Mouse (Mus musculus): ENCODE data around the gene Susd1. TPM values are rescaled to one million over a fixed set of nuclear protein-coding genes. Genes with fewer than 3 reads are reported as not detected.

Gene Susd1
- polyA plus RNA-seq, 1 experiment from 2014 or later: 0.70 TPM

DNA sequence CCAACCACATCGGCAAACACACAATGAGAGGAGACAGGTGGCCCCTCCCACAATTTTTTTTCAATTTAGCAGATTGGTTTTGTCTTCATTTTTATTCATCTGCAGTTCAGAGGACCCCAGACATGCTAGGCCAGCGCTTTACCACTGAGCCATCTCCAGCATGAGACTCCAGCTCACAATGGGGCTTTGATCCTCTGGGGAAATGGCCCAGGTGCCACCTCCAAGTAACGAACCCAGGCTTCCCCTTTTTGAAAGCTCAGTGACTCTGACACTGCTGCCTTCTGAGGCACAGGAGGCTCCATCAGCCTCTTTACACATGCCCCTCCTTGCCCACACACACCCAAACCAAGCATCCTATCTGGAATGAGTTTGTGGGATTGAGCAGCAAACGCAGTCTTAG lies 5.7 kb upstream of the Susd1 start:
- H3K4me3 ChIP-seq (ENCODE audit: low read depth, low read length): no peak overlapping the region
- DNase-seq (ENCODE audit: low spot score) (no peak), ATAC-seq (no peak)
- H3K4me1 ChIP-seq (ENCODE audit: control insufficient read depth, insufficient read depth, low read length): no peaks in the 10 kb centered on the region
- peaks cover 1% of the 10 kb centered on the region for H3K27me3 ChIP-seq (replicated peaks; ENCODE audit: control insufficient read depth, insufficient read depth, low read length)
- H3K9ac ChIP-seq (ENCODE audit: low read length): no peak overlapping the region
- no peak overlapping the region for H3K27ac ChIP-seq (ENCODE audit: low read depth, low read length)
- no peaks in the 10 kb centered on the region for H3K9me3 ChIP-seq (replicated peaks; ENCODE audit: control insufficient read depth, low read length)
- no peak overlapping the region for H3K4me2 ChIP-seq (ENCODE audit: low read length)
- WGBS: 70% methylated on average over 4 of the region's 4 CpGs
- H3K36me3 ChIP-seq (ENCODE audit: control insufficient read depth, insufficient read depth, low read length): no peaks in the 10 kb centered on the region

DNA sequence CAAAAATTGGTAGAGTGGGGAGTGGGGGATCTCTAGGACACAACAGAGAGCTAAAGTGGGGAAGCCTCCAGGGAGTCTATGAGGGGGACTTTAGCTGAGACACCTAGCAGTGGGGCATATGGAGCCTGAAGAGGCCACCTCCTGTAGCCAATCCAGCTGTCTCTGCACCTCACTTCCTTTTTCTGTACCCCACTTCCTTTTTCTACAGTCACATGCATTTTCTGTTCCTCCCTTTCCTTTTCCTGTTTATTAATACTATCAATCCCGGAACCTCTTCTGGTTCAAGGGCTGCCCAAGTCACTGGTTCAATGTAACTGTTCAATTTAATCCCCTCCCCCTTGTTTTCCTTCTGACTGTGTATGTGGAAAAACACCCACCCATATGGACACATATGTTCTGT lies 2.8 kb upstream of the Susd1 start:
- Histone ChIP-seq H3K9ac (ENCODE audit: low read length) (no peak overlapping the region), H3K4me2 (ENCODE audit: low read length) (no peak overlapping the region), H3K27ac (ENCODE audit: low read depth, low read length) (no peak overlapping the region), H3K36me3 (ENCODE audit: control insufficient read depth, insufficient read depth, low read length) (no peaks in the 10 kb centered on the region), H3K4me1 (ENCODE audit: control insufficient read depth, insufficient read depth, low read length) (no peaks in the 10 kb centered on the region), H3K9me3 (replicated peaks; ENCODE audit: control insufficient read depth, low read length) (no peaks in the 10 kb centered on the region), H3K4me3 (ENCODE audit: low read depth, low read length) (no peak overlapping the region), H3K27me3 (replicated peaks; ENCODE audit: control insufficient read depth, insufficient read depth, low read length) (peaks cover 18% of the 10 kb centered on the region)
- ATAC-seq (no peak), DNase-seq (ENCODE audit: low spot score) (no peak)
- WGBS: 96% methylated on average over 1 of the region's 1 CpGs

DNA sequence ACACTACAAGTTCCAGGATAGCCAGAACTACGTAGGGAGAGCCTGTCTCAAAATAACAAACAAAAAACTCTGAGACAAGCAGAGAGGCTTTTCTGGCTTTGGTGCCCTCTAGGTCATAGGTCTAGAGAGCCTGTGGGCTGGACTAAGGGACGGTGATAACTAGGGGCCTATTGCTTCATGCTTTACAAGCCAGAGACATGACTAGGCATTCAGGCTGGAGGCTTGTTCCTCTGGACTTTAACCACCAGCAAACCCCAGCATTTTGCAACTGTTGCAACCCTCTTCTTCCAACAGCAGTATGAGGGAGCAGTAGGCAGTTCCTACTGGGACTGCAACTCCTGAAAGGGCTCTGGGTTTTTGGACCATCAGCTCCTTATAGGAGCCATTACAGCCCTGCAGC lies 1.5 kb upstream of the Susd1 start:
- H3K4me2 ChIP-seq (ENCODE audit: low read length): no peak overlapping the region
- no peaks in the 10 kb centered on the region for H3K9me3 ChIP-seq (replicated peaks; ENCODE audit: control insufficient read depth, low read length)
- H3K9ac ChIP-seq (ENCODE audit: low read length): no peak overlapping the region
- DNase-seq (ENCODE audit: low spot score) (no peak), ATAC-seq (no peak)
- H3K4me3 ChIP-seq (ENCODE audit: low read depth, low read length): no peak overlapping the region
- 63% methylated on average over 2 of the region's 2 CpGs for WGBS
- H3K27ac ChIP-seq (ENCODE audit: low read depth, low read length): no peak overlapping the region
- H3K36me3 ChIP-seq (ENCODE audit: control insufficient read depth, insufficient read depth, low read length): no peaks in the 10 kb centered on the region
- no peaks in the 10 kb centered on the region for H3K4me1 ChIP-seq (ENCODE audit: control insufficient read depth, insufficient read depth, low read length)
- H3K27me3 ChIP-seq (replicated peaks; ENCODE audit: control insufficient read depth, insufficient read depth, low read length): peaks cover 18% of the 10 kb centered on the region

DNA sequence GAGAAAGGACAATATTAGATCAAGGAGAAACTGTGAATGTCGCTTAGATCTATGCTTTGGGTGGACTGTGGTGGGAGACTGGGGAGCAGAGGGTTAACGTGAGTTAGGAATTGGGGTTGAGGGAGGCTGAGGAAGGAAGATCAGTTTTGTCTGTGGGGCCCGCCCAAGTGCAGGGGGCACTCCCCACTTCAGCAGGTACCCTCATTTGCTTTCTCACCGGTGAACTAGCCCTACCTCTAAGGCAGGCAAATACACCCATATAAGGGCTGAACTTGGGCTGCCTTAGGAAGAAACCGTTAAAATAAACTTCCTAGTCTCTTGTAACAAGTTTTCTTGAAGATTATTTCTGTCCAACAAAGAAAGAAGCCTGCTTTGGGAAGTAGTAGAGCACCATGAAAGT lies 608 bp upstream of the Susd1 start:
- ATAC-seq (no peak), DNase-seq (ENCODE audit: low spot score) (no peak)
- H3K9me3 ChIP-seq (replicated peaks; ENCODE audit: control insufficient read depth, low read length): no peaks in the 10 kb centered on the region
- H3K9ac ChIP-seq (ENCODE audit: low read length): no peak overlapping the region
- peaks cover 18% of the 10 kb centered on the region for H3K27me3 ChIP-seq (replicated peaks; ENCODE audit: control insufficient read depth, insufficient read depth, low read length)
- H3K4me1 ChIP-seq (ENCODE audit: control insufficient read depth, insufficient read depth, low read length): no peaks in the 10 kb centered on the region
- no peak overlapping the region for H3K4me3 ChIP-seq (ENCODE audit: low read depth, low read length)
- H3K27ac ChIP-seq (ENCODE audit: low read depth, low read length): no peak overlapping the region
- WGBS: 35% methylated on average over 5 of the region's 5 CpGs
- no peaks in the 10 kb centered on the region for H3K36me3 ChIP-seq (ENCODE audit: control insufficient read depth, insufficient read depth, low read length)
- peak overlapping the region; percentile 99; the same call in 1 of the 2 replicates for H3K4me2 ChIP-seq (ENCODE audit: low read length)

DNA sequence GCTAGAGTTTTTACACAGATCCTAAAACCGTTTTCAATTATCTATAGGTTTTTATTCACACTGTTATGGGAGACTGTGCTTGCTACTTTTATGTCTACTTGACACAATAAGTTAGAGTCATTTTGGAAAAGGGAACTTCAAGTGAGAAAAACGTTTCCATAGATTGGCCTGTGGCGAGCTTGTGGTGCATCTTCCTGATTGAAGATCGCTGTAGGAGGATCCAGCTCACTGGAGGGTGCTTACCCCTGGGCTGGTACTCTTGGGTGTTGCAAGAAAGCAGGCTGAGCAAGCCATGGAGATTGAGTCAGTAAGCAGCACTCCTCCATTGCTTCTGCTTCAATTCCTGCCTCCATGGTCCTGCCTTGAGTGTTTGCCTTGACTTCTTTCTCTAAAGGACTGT lies 2.5 kb downstream of the Susd1 start:
- no peaks in the 10 kb centered on the region for H3K36me3 ChIP-seq (ENCODE audit: control insufficient read depth, insufficient read depth, low read length)
- no peaks in the 10 kb centered on the region for H3K9me3 ChIP-seq (replicated peaks; ENCODE audit: control insufficient read depth, low read length)
- no peak overlapping the region for H3K9ac ChIP-seq (ENCODE audit: low read length)
- no peak overlapping the region for H3K27ac ChIP-seq (ENCODE audit: low read depth, low read length)
- no peaks in the 10 kb centered on the region for H3K4me1 ChIP-seq (ENCODE audit: control insufficient read depth, insufficient read depth, low read length)
- DNase-seq (ENCODE audit: low spot score) (no peak), ATAC-seq (no peak)
- no peak overlapping the region for H3K4me3 ChIP-seq (ENCODE audit: low read depth, low read length)
- H3K4me2 ChIP-seq (ENCODE audit: low read length): no peak overlapping the region
- 91% methylated on average over 4 of the region's 4 CpGs for WGBS
- peaks cover 18% of the 10 kb centered on the region for H3K27me3 ChIP-seq (replicated peaks; ENCODE audit: control insufficient read depth, insufficient read depth, low read length)

DNA sequence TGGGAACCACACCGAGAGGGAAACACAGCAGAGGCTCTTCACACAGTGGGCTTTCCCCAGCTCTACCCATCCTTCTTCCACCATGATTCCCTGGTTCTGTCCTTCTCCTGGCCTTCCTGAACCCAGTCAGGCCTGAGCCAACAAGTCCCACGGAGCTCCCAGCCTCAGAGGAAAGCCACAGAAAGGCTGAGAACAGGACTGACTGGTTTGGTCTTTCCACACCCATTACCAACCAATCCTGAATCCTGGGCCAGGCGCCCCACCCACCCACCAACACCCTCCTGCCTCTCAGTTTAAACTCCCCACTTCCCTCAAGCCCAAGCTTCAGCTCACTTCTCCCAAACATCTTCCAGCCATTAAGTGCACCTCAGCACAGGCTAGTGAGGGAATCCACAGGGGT lies 4.4 kb downstream of the Susd1 start:
- H3K9ac ChIP-seq (ENCODE audit: low read length): no peak overlapping the region
- no peak overlapping the region for H3K4me3 ChIP-seq (ENCODE audit: low read depth, low read length)
- ATAC-seq: no peak
- H3K9me3 ChIP-seq (replicated peaks; ENCODE audit: control insufficient read depth, low read length): no peaks in the 10 kb centered on the region
- no peak overlapping the region for H3K4me2 ChIP-seq (ENCODE audit: low read length)
- no peaks in the 10 kb centered on the region for H3K4me1 ChIP-seq (ENCODE audit: control insufficient read depth, insufficient read depth, low read length)
- no peak overlapping the region for H3K27ac ChIP-seq (ENCODE audit: low read depth, low read length)
- DNase-seq (ENCODE audit: low spot score): no peak
- H3K36me3 ChIP-seq (ENCODE audit: control insufficient read depth, insufficient read depth, low read length): no peaks in the 10 kb centered on the region
- WGBS: 72% methylated on average over 3 of the region's 3 CpGs
- H3K27me3 ChIP-seq (replicated peaks; ENCODE audit: control insufficient read depth, insufficient read depth, low read length): peaks cover 17% of the 10 kb centered on the region

DNA sequence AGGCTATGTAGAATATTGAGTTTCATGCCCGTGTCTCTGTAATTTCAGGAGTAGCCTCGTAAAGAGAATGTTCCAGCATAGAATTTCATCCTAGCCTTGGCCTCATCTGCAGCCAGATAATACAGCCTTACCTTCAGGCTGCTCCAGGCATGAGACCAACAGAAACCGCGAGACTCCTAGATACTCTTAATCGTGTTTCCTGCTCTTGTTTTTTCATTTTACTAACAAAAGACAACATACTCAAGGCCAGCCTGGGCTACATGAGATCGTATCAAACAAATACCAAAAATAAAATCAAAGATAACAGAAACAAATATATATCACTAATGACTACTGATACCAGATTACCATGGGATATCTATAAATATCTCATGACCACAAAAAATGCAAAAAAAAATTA lies 9.3 kb downstream of the Susd1 start:
- no peaks in the 10 kb centered on the region for H3K36me3 ChIP-seq (ENCODE audit: control insufficient read depth, insufficient read depth, low read length)
- H3K9ac ChIP-seq (ENCODE audit: low read length): no peak overlapping the region
- H3K27me3 ChIP-seq (replicated peaks; ENCODE audit: control insufficient read depth, insufficient read depth, low read length): no peaks in the 10 kb centered on the region
- H3K9me3 ChIP-seq (replicated peaks; ENCODE audit: control insufficient read depth, low read length): no peaks in the 10 kb centered on the region
- H3K4me2 ChIP-seq (ENCODE audit: low read length): no peak overlapping the region
- no peaks in the 10 kb centered on the region for H3K4me1 ChIP-seq (ENCODE audit: control insufficient read depth, insufficient read depth, low read length)
- ATAC-seq (no peak), DNase-seq (ENCODE audit: low spot score) (no peak)
- no peak overlapping the region for H3K27ac ChIP-seq (ENCODE audit: low read depth, low read length)
- WGBS: 92% methylated on average over 6 of the region's 6 CpGs
- no peak overlapping the region for H3K4me3 ChIP-seq (ENCODE audit: low read depth, low read length)

DNA sequence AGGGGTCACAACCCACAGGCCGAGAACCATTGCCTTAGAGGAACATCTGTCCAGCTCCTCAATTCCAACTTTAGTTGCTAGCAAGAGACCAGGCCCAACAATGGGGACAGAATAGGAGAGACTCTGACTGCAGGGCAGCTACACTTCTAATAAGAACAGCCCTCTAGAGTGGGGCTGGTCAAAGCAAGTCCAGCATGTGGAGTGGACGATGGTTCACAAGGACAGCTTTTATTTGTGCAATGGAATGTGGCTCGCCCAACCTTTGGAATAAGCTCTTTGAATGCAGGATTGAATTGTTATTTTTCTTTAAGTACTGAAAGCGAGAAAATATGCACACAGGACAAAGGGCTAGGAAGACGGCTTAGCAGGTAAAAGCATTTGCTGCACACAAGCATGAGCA lies 12.0 kb downstream of the Susd1 start:
- ATAC-seq (no peak), DNase-seq (ENCODE audit: low spot score) (no peak)
- Histone ChIP-seq H3K9ac (ENCODE audit: low read length) (no peak overlapping the region), H3K36me3 (ENCODE audit: control insufficient read depth, insufficient read depth, low read length) (no peaks in the 10 kb centered on the region), H3K4me1 (ENCODE audit: control insufficient read depth, insufficient read depth, low read length) (peaks cover 3% of the 10 kb centered on the region; the same call in 1 of the 2 replicates), H3K27me3 (replicated peaks; ENCODE audit: control insufficient read depth, insufficient read depth, low read length) (no peaks in the 10 kb centered on the region), H3K9me3 (replicated peaks; ENCODE audit: control insufficient read depth, low read length) (no peaks in the 10 kb centered on the region), H3K27ac (ENCODE audit: low read depth, low read length) (no peak overlapping the region), H3K4me2 (ENCODE audit: low read length) (no peak overlapping the region), H3K4me3 (ENCODE audit: low read depth, low read length) (no peak overlapping the region)
- 81% methylated on average over 5 of the region's 5 CpGs for WGBS

DNA sequence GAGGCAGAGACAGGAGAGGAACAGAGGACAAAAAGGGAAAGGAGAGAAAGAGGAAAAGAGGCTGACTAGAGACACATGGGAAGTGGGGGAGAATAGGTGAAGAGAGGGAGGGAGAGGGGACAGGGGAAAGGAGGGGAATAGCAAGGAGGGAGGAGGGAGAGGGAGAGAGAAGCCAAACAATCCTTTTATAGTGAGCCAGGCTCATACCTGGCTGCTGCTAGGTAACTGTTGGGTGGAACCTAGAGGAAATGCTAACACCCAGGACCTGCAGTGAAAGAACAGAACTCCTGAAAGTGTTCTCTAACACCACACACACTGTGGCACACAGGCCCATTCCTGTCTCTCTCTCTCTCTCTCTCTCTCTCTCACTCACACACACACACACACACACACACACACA lies 15.6 kb downstream of the Susd1 start:
- H3K4me3 ChIP-seq (ENCODE audit: low read depth, low read length): no peak overlapping the region
- ATAC-seq: no peak; the same call in 1 of the 2 replicates
- H3K4me1 ChIP-seq (ENCODE audit: control insufficient read depth, insufficient read depth, low read length): peaks cover 3% of the 10 kb centered on the region; the same call in 1 of the 2 replicates
- H3K9me3 ChIP-seq (replicated peaks; ENCODE audit: control insufficient read depth, low read length): no peaks in the 10 kb centered on the region
- H3K4me2 ChIP-seq (ENCODE audit: low read length): no peak overlapping the region
- H3K9ac ChIP-seq (ENCODE audit: low read length): no peak overlapping the region
- H3K27ac ChIP-seq (ENCODE audit: low read depth, low read length): no peak overlapping the region
- DNase-seq (ENCODE audit: low spot score): no peak
- no peaks in the 10 kb centered on the region for H3K36me3 ChIP-seq (ENCODE audit: control insufficient read depth, insufficient read depth, low read length)
- no peaks in the 10 kb centered on the region for H3K27me3 ChIP-seq (replicated peaks; ENCODE audit: control insufficient read depth, insufficient read depth, low read length)

Measured in forebrain, embryonic 14.5 days (tissue).